In the genomic region with DNA sequence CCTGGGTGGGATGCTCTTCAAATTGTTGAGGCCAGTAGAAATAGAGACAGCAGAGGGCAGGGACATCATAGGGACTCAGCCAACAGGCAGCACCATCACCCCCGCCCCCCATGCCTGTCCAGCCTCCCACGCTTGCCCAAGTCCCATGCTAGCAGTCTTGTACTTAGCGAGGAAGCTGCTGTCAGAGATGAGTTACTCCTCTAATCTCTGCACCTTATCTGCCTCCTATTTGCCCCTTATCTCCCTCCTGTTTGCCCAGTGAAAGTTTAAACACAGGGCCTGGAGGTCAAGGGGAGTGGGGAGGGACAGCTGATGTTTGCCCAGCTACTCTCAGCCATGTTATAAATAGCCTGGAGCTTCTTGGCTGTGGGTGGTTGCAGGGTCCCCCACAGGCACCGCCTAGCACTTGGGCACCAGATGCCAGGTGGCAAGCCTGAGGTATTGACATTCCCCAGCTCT, we compare ENCODE assay signal across 17 mouse cellular contexts. TPM values are rescaled to one million over a fixed set of nuclear protein-coding genes. Genes with fewer than 3 reads are reported as not detected.
A peak's percentile ranks its signal among the peaks of the same experiment; 100 is the strongest.
DNase-seq lines count a peak whose midpoint lies in the region; ATAC-seq and TF ChIP-seq lines count a peak whose summit lies in the region.
"Had no signal": no experiment of that assay in that cellular context is flagged by ENCODE, and none has a peak within 500 bp of the region (broad histone marks: within the 10 kb centered on the region; RNA-seq: fewer than 3 reads in every experiment).

No protein-coding gene starts in this region.

- no peaks in the 10 kb centered on the region for H3K79me2 ChIP-seq in heart, adult 2 months (replicated peaks; ENCODE audit: control insufficient read depth, insufficient read depth, low read length)

- H3K4me3 ChIP-seq in heart, adult 2 months: no peak overlapping the region
- no peak overlapping the region for H3K4me3 ChIP-seq in midbrain, embryonic 10.5 days
- H3K4me3 ChIP-seq in midbrain, embryonic 14.5 days (replicated peaks; ENCODE audit: low read depth, low read length): no peak overlapping the region
- H3K4me3 ChIP-seq in heart, embryonic 13.5 days: no peak overlapping the region
- H3K4me3 ChIP-seq: embryonic facial prominence, embryonic 13.5 days; hindbrain, embryonic 12.5 days had no signal

- peak overlapping the region; percentile 40 for H3K27ac ChIP-seq in heart, adult 2 months
- peak overlapping the region; percentile 13 for H3K27ac ChIP-seq in midbrain, embryonic 10.5 days (replicated peaks)
- no peak overlapping the region for H3K27ac ChIP-seq in midbrain, embryonic 14.5 days (replicated peaks; ENCODE audit: low read depth, low read length)
- H3K27ac ChIP-seq in heart, embryonic 13.5 days (replicated peaks): peak overlapping the region; percentile 51
- H3K27ac ChIP-seq: embryonic facial prominence, embryonic 13.5 days; hindbrain, embryonic 12.5 days; kidney, postnatal 0 days had no signal

- no peak overlapping the region for H3K4me2 ChIP-seq in midbrain, embryonic 14.5 days (ENCODE audit: low read length)
- peak overlapping the region; percentile 10; the same call in 1 of the 2 replicates for H3K4me2 ChIP-seq in heart, embryonic 13.5 days
- H3K4me2 ChIP-seq: embryonic facial prominence, embryonic 13.5 days; hindbrain, embryonic 12.5 days had no signal

- peak in 1 of 2 experiments; percentile 53 for DNase-seq in heart, adult 2 months
- no peak for DNase-seq in heart, adult 9 months (ENCODE audit: low spot score in 2 of 2)
- no peak for DNase-seq in midbrain, embryonic 10.5 days (ENCODE audit: low spot score)
- DNase-seq in midbrain, embryonic 14.5 days: no peak
- DNase-seq in lung, postnatal 25 days (ENCODE audit: low spot score): peak; percentile 70
- DNase-seq: cerebellum, adult 2 months; right cerebral cortex, adult 18-20 months had no signal

- peaks cover 6% of the 10 kb centered on the region; the same call in 1 of the 2 replicates for H3K36me3 ChIP-seq in heart, adult 2 months (ENCODE audit: control insufficient read depth, insufficient read depth, low read length)
- no peaks in the 10 kb centered on the region for H3K36me3 ChIP-seq in midbrain, embryonic 10.5 days
- no peaks in the 10 kb centered on the region for H3K36me3 ChIP-seq in midbrain, embryonic 14.5 days (ENCODE audit: control insufficient read depth, insufficient read depth, low read length)
- no peaks in the 10 kb centered on the region for H3K36me3 ChIP-seq in heart, embryonic 13.5 days
- H3K36me3 ChIP-seq: embryonic facial prominence, embryonic 13.5 days; hindbrain, embryonic 12.5 days had no signal

- no peaks in the 10 kb centered on the region for H3K9me3 ChIP-seq in midbrain, embryonic 10.5 days (replicated peaks)
- no peaks in the 10 kb centered on the region for H3K9me3 ChIP-seq in midbrain, embryonic 14.5 days (ENCODE audit: control insufficient read depth, low read length)
- H3K9me3 ChIP-seq in heart, embryonic 13.5 days: no peaks in the 10 kb centered on the region
- H3K9me3 ChIP-seq: embryonic facial prominence, embryonic 13.5 days; hindbrain, embryonic 12.5 days had no signal

- TF ChIP-seq CTCF in heart, adult 2 months (IDR thresholded peaks at IDR 0.05): no peak

- 58% methylated on average over 4 of the region's 4 CpGs for WGBS in heart, adult 2 months
- 62% methylated on average over 4 of the region's 4 CpGs for WGBS in midbrain, embryonic 10.5 days
- 68% methylated on average over 4 of the region's 4 CpGs for WGBS in midbrain, embryonic 14.5 days
- 11% methylated on average over 4 of the region's 4 CpGs for WGBS in heart, embryonic 13.5 days

- H3K9ac ChIP-seq in heart, adult 2 months (ENCODE audit: low read depth, low read length): peak overlapping the region; percentile 15; the same call in 1 of the 2 replicates
- no peak overlapping the region for H3K9ac ChIP-seq in midbrain, embryonic 14.5 days (replicated peaks; ENCODE audit: low read length)
- H3K9ac ChIP-seq in heart, embryonic 13.5 days: no peak overlapping the region
- H3K9ac ChIP-seq: embryonic facial prominence, embryonic 13.5 days; hindbrain, embryonic 12.5 days had no signal

- intact Hi-C loops in heart, adult 2 months (cut with DNase I): no loop called here

- ATAC-seq in midbrain, embryonic 14.5 days (ENCODE audit: low FRiP score, low TSS enrichment): no peak
- no peak for ATAC-seq in heart, embryonic 13.5 days (ENCODE audit: extremely low read depth, insufficient number of reproducible peaks, low FRiP score, low TSS enrichment)
- no peak for ATAC-seq in erythroblast, adult 5-6 weeks (replicated peaks; ENCODE audit: low FRiP score, poor library complexity, severe bottlenecking)
- ATAC-seq in inflammation-experienced regulatory T-cells, adult 6 months: no peak

- 0 out of 2 replicates have a peak, but pooled peaks have one; percentile 1 for TF ChIP-seq EP300 in heart, adult 2 months (IDR thresholded peaks at IDR 0.05; ENCODE audit: insufficient read depth, low read depth, low read length)

- no peaks in the 10 kb centered on the region for H3K27me3 ChIP-seq in heart, adult 2 months (ENCODE audit: control insufficient read depth, insufficient read depth, low read length)
- H3K27me3 ChIP-seq in midbrain, embryonic 10.5 days (ENCODE audit: low read depth, poor library complexity, severe bottlenecking): peaks cover 8% of the 10 kb centered on the region; the same call in 1 of the 2 replicates
- H3K27me3 ChIP-seq in midbrain, embryonic 14.5 days (ENCODE audit: control insufficient read depth, insufficient read depth, low read length): no peaks in the 10 kb centered on the region
- H3K27me3 ChIP-seq in heart, embryonic 13.5 days (replicated peaks): no peaks in the 10 kb centered on the region
- H3K27me3 ChIP-seq: embryonic facial prominence, embryonic 13.5 days; hindbrain, embryonic 12.5 days had no signal

- no peak for TF ChIP-seq POLR2A in heart, adult 2 months (IDR thresholded peaks at IDR 0.05; ENCODE audit: insufficient read depth, low read depth, low read length)

- peaks cover 31% of the 10 kb centered on the region for H3K4me1 ChIP-seq in heart, adult 2 months (ENCODE audit: control insufficient read depth, insufficient read depth, low read length)
- H3K4me1 ChIP-seq in midbrain, embryonic 10.5 days: peaks cover 38% of the 10 kb centered on the region
- no peaks in the 10 kb centered on the region for H3K4me1 ChIP-seq in midbrain, embryonic 14.5 days (ENCODE audit: control insufficient read depth, insufficient read depth, low read length)
- H3K4me1 ChIP-seq in heart, embryonic 13.5 days: peaks cover 40% of the 10 kb centered on the region

RNA-seq across cellular contexts. Expression of a gene that starts 23.2 kb away (rescaled TPM):
- total RNA-seq in heart, adult 2 months (2021): 100 to 1,000 TPM; 102 to 111 TPM
- polyA plus RNA-seq in heart, adult 2 months (2012; rRNA removed): 499 and 610 TPM in 2 replicates
- 68.5 and 85.7 TPM in 2 replicates for polyA plus RNA-seq in midbrain, embryonic 10.5 days (2016; fragmentation: Nextera tagmentation; extraction: Ambion mirVana)
- polyA plus RNA-seq in midbrain, embryonic 14.5 days (2014; fragmentation: Nextera tagmentation; extraction: Ambion mirVana): 36.7 and 51.1 TPM in 2 replicates
- polyA plus RNA-seq in heart, embryonic 13.5 days (2015; fragmentation: Nextera tagmentation; extraction: Ambion mirVana): 170 and 185 TPM in 2 replicates
- total RNA-seq in erythroblast, adult 5-6 weeks (2015; ENCODE audit: low replicate concordance): 7.5 TPM in 1 of 2 replicates, not detected in the other
- total RNA-seq in erythroblast, adult 5-6 weeks (2017; ENCODE audit: low replicate concordance): 4.9 and 8.2 TPM in 2 replicates
- 1 to 10 TPM in 2 of 3 experiments, not detected in 1; 1.7 to 2.3 TPM for polyA plus RNA-seq in inflammation-experienced regulatory T-cells, adult 6 months (2017; shearing (Covaris generic))

RNA-seq across cellular contexts. Expression of a gene that starts 29.9 kb away (rescaled TPM):
- not detected for total RNA-seq in heart, adult 2 months (2021)
- polyA plus RNA-seq in heart, adult 2 months (2012; rRNA removed): not detected in 2 replicates
- not detected in 2 replicates for polyA plus RNA-seq in midbrain, embryonic 10.5 days (2016; fragmentation: Nextera tagmentation; extraction: Ambion mirVana)
- not detected in 2 replicates for polyA plus RNA-seq in midbrain, embryonic 14.5 days (2014; fragmentation: Nextera tagmentation; extraction: Ambion mirVana)
- polyA plus RNA-seq in heart, embryonic 13.5 days (2015; fragmentation: Nextera tagmentation; extraction: Ambion mirVana): not detected in 2 replicates
- total RNA-seq in erythroblast, adult 5-6 weeks (2015; ENCODE audit: low replicate concordance): not detected in 2 replicates
- total RNA-seq in erythroblast, adult 5-6 weeks (2017; ENCODE audit: low replicate concordance): not detected in 2 replicates
- not detected for polyA plus RNA-seq in inflammation-experienced regulatory T-cells, adult 6 months (2017; shearing (Covaris generic))
- total RNA-seq: adrenal gland, postnatal 4 days; left cerebral cortex, adult 8-10 months; megakaryocyte progenitor cell, adult 5-6 weeks had no signal
- polyA plus RNA-seq: C2C12; cerebellum, adult 2 months; embryonic facial prominence, embryonic 13.5 days; hindbrain, embryonic 12.5 days; kidney, postnatal 0 days had no signal

RNA-seq across cellular contexts. Expression of a gene that starts 40.1 kb away (rescaled TPM):
- 10 to 100 TPM; 31.6 to 32.4 TPM for total RNA-seq in heart, adult 2 months (2021)
- 22.0 and 23.2 TPM in 2 replicates for polyA plus RNA-seq in heart, adult 2 months (2012; rRNA removed)
- 30.1 and 38.3 TPM in 2 replicates for polyA plus RNA-seq in midbrain, embryonic 10.5 days (2016; fragmentation: Nextera tagmentation; extraction: Ambion mirVana)
- 22.0 and 33.9 TPM in 2 replicates for polyA plus RNA-seq in midbrain, embryonic 14.5 days (2014; fragmentation: Nextera tagmentation; extraction: Ambion mirVana)
- 11.4 and 12.1 TPM in 2 replicates for polyA plus RNA-seq in heart, embryonic 13.5 days (2015; fragmentation: Nextera tagmentation; extraction: Ambion mirVana)
- 7.3 and 10.0 TPM in 2 replicates for total RNA-seq in erythroblast, adult 5-6 weeks (2015; ENCODE audit: low replicate concordance)
- total RNA-seq in erythroblast, adult 5-6 weeks (2017; ENCODE audit: low replicate concordance): 3.3 and 4.6 TPM in 2 replicates
- polyA plus RNA-seq in inflammation-experienced regulatory T-cells, adult 6 months (2017; shearing (Covaris generic)): 10 to 100 TPM; 24.9 to 41.2 (median 27.0) TPM

RNA-seq across cellular contexts. Expression of a gene that starts 47.7 kb away (rescaled TPM):
- total RNA-seq in heart, adult 2 months (2021): 10 to 100 TPM; 52.8 to 59.2 TPM
- polyA plus RNA-seq in heart, adult 2 months (2012; rRNA removed): 117 and 142 TPM in 2 replicates
- polyA plus RNA-seq in midbrain, embryonic 10.5 days (2016; fragmentation: Nextera tagmentation; extraction: Ambion mirVana): 9.0 and 10.6 TPM in 2 replicates
- polyA plus RNA-seq in midbrain, embryonic 14.5 days (2014; fragmentation: Nextera tagmentation; extraction: Ambion mirVana): 1.8 and 3.8 TPM in 2 replicates
- 21.8 and 23.2 TPM in 2 replicates for polyA plus RNA-seq in heart, embryonic 13.5 days (2015; fragmentation: Nextera tagmentation; extraction: Ambion mirVana)
- 17.1 and 32.7 TPM in 2 replicates for total RNA-seq in erythroblast, adult 5-6 weeks (2015; ENCODE audit: low replicate concordance)
- total RNA-seq in erythroblast, adult 5-6 weeks (2017; ENCODE audit: low replicate concordance): 23.0 and 24.4 TPM in 2 replicates
- polyA plus RNA-seq in inflammation-experienced regulatory T-cells, adult 6 months (2017; shearing (Covaris generic)): 1 to 10 TPM; 6.6 to 9.1 (median 7.4) TPM

Comparison
In these comparisons a context has a peak if more than half of its experiments do, and no peak if none do; other contexts are left out.
1. RNA of a gene that starts 23.2 kb away (polyA plus RNA-seq): 499 to 610 TPM in heart, adult 2 months, 170 to 185 TPM in heart, embryonic 13.5 days, 68.5 to 85.7 TPM in midbrain, embryonic 10.5 days and 36.7 to 51.1 TPM in midbrain, embryonic 14.5 days; 1.7 to 2.3 TPM in inflammation-experienced regulatory T-cells, adult 6 months; every median in the first group is over 10 times any median in the second.